Mouse (Mus musculus): ENCODE measurements around the gene Spata32. TPM values are rescaled to one million over a fixed set of nuclear protein-coding genes. Genes with fewer than 3 reads are reported as not detected.
"Not testable (repeated sequence)": the region's sequence is repeated elsewhere in the genome, so short reads cannot be mapped to it uniquely, and the experiment has no call there.

The Spata32 gene
- total RNA-seq, 2 experiments from 2014 or later, result not detected

DNA sequence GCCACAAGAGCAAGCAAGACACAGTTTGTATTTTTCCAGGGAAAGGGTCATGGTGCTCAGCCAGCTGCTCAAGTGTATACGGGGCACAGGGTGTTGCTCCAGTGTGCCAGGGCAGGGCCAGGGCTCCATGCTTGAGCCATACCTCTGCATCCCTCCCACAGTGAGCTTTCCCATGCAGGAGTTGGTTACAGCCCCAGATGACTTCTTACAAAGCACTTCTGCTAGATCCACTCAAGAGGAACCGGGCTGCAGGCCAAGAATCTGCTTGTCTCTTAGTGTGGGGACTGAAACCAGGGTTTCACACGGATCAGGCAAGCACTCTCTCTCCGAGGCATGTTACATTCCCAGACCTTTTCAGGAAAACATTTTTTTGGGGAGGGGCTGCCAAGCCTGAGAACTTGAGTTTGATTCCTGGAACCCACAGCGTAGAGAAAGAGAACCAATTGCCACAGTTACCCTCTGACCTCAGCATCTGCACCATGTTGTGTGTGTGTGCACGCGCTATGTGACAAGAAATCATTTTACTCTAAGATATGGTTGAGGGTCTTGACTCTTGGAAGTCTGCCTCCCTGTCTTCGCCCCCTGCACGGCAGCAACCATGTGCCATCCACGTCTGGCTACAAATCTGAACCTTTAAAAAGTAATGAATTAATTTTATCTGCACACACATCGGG lies 29.4 kb upstream of the Spata32 start:
- intact Hi-C loops (cut with DNase I), result loop anchor here (2.0 kb wide), 1 partner anchor 19 kb away; the partner anchor contains the start of gene Map3k14
- peak; percentile 81 for DNase-seq

DNA sequence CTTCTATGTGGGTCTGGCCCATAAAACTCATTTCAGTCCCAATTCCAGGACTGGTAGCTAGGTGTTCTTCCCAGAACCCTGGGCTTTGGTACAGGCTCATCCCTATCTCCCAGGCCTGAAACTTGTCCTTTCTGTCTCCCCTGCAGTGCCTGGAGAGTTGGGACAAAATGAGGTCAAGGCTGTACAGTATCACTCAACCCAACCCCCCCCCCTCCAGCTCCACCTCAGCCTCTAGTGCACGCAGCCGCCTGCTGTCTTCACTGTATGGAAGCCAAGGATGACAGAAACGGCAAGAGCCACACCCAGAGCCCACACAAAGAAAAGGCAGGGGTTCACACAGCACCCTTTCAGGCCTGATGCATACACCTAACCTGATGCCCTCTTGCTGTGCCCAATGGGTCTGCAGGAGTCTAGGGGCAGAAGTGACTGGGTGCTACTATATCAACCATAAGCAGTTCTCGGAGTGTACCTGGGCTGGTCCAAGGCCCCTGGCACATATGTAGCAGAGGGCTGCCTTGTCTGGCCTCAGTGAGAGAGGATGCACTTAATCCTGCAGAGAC lies 28.6 kb upstream of the Spata32 start:
- DNase-seq, result no peak
- intact Hi-C loops (cut with DNase I), result loop anchor here (2.0 kb wide), 1 partner anchor 20 kb away; the partner anchor contains the start of gene Map3k14

DNA sequence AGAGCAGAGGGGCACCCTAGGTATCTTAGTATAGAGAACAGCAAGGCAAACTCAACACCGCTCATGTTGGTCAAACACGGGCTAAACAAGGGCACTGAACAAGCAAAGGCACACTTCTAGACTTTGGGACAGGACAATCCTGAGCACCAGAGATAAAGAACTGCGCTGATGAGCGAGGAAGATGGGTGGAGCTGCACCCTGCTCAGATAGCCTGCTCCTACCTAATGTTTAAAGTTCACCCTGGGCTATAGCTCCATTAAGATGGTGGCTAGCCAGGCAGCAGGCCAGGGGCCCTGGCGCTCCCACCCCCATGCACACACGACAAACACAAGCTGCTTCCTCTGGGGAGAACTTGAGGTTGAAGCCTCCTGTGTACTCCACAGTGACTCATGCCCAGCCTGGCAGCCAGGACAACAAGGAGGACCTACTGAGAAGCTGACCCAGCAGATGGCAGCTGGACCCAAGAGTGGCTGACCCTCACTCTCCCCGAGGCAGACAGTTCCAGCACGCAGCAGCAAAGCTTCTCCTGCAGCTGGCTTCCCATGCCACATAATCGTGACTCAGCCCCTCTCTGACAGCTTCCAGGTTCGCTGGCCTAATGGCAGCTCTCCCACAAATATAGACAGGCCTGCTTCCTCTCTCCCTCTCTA lies 28.0 kb upstream of the Spata32 start:
- DNase-seq, result peak; percentile 57 to 62
- intact Hi-C loops (cut with DNase I), result loop anchor here (2.0 kb wide), 1 partner anchor 21 kb away; the partner anchor contains the start of gene Map3k14

DNA sequence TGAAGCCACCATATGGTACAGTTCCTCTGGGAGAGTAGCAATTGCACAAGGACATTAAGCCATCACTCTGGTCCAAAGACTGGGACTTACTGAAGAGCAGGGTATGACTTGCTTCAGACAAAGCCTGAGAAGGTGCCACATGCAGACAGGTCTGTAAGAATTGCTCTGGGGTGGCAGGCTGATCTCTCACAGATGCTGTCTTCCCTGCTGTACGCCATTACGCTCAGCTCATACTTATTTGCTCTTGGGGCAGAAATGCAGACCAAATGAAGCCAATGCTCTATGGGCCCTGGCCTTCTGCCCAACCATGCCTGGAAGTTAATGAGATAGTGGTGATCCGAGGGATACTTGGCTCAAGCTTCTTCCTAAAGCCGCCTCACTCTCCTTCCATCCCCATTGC lies 26.6 kb upstream of the Spata32 start:
- intact Hi-C loops (cut with DNase I), result no loop called here
- DNase-seq, result no peak

DNA sequence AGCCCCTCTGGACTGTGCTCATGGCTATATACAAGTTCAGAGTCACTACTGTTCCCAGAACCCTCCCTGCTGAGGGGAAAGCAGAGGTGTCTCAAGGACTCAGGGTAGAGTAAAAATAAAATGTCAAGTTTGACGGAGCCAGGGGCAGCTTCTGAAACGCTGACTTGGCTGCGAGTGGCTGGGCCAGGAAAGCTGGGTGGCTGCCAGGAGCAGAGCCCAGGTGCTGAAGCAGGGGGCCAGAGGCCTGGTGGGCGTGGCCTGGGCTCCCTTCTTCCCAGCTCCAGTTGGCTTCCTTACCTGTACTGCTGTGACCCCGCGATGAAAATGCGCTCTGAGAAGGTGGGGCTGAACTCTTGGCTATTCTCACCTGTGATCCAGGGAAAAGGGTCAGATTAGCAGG lies 22.5 kb upstream of the Spata32 start:
- no peak for DNase-seq

DNA sequence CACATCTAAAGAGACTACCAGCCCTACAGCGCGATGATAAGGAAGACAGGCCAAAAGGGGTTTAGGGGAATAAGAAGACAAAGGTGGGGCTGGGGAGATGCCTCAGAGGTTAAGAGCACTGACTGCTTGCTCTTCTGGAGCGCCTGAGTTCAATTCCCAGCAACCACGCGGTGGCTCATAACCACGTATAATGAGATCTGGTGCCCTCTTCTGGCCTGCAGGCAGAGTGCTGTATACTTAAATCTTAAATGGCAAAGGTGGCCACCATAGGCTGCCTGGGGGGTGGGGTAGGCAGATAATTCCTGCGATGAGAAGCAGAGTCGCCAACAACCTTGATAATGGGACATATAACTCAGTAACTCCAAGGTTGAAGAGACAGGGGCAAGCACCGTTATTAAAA lies 19.5 kb upstream of the Spata32 start:
- no peak for DNase-seq
- intact Hi-C loops (cut with DNase I), result no loop called here

More for the DNA sequence above, 22.5 kb upstream of the Spata32 start:
- intact Hi-C loops (cut with DNase I), result no loop called here

DNA sequence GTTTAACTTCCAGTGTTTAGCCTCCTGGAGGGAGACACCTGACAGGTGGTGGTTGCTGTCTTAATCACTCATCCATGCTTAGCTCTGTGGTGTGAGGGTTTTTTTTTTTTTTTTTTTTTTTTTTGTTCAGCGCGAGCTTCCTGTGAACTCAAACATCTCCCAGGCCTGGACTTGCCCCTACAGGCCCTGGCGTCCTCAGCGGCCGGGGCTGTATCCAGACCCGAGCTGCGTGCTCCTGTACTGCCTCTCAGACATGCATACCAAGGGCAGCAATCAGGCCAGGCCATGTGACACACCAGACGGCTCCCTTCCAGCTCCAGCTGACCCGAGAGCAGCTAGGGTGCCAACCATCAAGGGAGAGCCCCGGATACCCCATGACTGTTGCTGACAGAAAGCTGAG lies 18.7 kb upstream of the Spata32 start:
- intact Hi-C loops (cut with DNase I), result no loop called here
- DNase-seq, result no peak

DNA sequence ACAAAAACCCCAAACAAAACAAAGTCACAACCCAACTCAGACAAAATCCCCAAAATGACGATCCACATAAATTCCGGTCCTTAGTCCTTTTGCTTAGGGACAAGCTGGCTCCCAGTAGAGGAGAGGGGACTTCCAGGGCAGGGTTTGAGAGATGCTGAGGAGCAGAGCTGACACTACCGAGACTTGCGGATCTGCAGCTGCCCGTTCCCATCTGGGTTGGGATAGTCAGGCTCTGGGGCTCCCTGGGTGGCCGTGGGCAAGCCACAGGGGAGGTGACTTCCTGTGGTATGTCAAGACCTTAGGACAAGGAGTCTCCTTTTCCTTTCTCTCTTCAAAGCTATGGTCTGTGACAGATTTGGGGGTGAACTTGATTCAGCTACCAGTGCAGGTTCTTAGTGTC lies 18.2 kb upstream of the Spata32 start:
- intact Hi-C loops (cut with DNase I), result no loop called here
- DNase-seq, result no peak

DNA sequence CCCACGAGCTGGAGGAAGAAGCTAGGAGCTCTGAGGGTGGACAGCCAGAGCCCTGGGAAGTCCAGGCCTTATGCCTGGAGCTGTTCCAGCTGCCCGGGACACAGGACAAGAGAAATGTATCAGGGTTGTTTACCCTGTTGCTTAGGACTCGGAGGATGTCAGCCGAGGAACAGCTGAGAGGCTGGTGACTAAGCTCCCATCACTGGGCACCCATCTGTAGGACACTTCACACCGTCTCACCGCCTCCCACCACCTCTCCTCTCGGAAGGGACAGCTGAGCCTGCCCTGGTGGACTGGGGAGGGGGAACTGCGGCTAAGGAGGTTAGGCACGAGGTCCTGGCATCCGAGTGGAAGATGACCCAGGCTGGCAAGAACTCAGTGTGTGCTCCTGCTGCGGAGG lies 17.5 kb upstream of the Spata32 start:
- no peak for DNase-seq
- intact Hi-C loops (cut with DNase I), result no loop called here

DNA sequence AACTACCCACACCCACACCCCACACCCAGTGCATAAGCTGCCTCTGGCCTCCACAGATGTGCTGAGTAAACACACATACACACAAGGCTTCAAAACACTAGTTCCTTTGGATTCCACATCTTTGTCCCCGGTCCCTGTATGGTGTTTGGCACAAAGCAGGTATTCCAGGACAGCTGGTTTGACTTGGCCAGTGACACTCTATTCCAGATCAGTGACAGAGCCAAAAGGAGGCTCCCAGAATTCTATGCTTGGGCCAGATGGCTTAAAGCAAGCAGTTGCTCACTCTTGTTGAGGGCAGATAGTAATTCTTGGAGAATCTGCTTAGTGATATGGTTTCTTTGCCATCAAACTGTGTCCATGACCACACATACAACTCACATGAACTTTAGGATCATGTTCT lies 16.2 kb upstream of the Spata32 start:
- intact Hi-C loops (cut with DNase I), result no loop called here
- no peak for DNase-seq

DNA sequence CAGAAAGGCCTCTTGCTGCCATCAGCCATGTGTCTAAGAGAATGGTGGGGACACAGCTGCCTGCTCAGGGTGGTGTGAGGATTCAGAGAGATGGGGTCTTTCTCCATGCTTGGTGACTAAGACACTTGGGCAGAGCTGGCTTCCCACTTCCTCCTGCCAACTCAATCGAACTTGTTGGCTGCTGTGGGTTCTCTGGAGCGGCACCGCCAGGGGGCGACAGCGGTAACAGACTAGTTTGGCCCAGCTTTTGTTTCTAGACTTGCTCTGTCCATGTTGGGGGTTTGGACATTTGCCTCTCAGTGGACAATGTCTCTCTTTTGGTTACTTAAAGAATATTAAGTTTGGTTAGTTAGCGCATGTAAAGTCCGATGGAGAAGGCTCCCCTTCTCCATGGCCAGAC lies 14.7 kb upstream of the Spata32 start:
- peak; percentile 84 to 92 for DNase-seq
- intact Hi-C loops (cut with DNase I), result loop anchor here (1.0 to 2.0 kb wide), 3 partner anchors 39 to 92 kb away; no protein-coding TSS in a partner anchor

DNA sequence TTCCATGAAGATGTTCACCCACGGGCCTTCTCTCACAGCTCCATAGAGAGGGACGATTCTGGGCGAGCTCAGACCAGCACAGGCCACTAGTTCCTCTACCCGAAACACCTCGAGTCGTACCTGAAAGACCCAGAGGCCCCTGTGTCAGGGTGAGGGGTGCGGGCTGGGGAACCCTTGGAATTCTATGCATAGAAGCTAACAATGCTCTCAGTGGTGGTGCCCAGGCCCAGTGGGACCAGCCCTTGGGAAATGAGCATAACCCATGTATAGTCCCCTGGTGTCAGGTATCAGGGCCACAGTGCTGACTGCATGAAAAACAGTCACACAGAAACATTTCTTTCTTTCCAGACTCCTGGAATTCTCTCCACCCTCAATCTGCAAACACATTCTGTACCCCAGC lies 13.1 kb upstream of the Spata32 start:
- no peak for DNase-seq
- intact Hi-C loops (cut with DNase I), result no loop called here

DNA sequence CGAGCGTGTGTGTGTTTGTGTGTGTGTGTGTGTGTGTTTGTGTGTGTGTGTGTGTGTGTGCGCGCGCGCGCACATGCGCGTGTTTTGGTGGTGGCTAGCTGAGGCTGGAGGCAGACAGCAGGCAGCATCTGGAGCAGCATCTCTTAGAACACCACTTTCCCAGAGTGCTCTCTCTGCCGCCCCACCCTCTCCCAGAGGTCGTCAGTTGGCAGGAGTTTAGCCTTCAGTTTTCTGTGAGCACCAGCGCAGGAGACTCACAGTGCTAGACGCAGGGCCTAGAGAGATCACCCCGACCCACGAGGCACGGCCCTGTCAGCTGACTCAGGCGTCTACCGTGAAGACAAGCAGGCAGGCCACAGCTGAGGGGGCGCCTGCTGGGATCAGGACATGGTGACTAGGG lies 12.4 kb upstream of the Spata32 start:
- DNase-seq, result peak in 1 of 2 experiments; percentile 43
- intact Hi-C loops (cut with DNase I), result no loop called here

DNA sequence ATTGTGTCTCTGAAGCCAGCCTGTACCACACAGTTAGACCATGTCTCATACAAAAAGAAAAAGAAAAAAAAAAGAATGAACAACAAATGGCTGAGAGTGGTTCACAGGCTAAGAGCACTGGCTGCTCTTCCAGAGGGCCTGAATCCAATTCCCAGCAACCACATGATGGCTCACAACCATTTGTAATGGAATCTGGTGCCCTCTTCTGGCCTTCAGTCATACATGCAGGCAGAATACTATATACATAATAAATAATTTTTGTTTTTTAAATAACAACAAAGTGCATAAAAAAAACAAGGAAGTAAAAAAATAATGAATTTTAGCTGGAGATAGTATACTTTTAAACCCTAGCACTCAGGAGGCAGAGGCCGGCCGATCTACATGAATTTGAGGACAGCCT lies 11.4 kb upstream of the Spata32 start:
- DNase-seq, result no peak
- intact Hi-C loops (cut with DNase I), result loop anchor here (5.0 kb wide), 1 partner anchor 42 kb away; no protein-coding TSS in a partner anchor

DNA sequence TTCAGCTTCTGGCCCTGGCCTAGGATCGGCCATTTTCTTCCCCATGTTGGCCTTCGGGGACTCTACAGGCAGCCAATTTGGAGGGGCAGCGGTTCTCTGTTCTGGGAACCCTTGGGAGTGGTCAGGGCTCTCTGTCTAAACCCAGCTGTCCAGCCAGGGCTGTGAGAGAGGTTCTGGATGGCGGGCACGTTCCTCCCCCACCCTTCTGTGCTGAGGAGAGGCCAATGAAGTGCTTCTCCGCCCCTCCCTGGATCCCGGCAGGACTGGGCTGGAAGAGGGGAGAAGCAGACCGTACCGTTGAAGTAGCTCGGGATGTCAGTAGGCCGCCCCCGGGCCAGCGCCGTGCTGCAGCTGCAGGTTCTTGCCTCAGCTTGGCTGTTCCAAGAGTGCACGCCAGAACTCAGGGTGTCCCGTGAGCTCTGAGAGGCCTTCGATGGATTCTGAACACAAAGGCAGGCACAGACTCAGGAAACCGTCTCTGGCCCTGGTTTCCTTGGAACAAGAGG lies 5.8 kb upstream of the Spata32 start:
- DNase-seq, result peak; percentile 47 to 52
- intact Hi-C loops (cut with DNase I), result no loop called here

DNA sequence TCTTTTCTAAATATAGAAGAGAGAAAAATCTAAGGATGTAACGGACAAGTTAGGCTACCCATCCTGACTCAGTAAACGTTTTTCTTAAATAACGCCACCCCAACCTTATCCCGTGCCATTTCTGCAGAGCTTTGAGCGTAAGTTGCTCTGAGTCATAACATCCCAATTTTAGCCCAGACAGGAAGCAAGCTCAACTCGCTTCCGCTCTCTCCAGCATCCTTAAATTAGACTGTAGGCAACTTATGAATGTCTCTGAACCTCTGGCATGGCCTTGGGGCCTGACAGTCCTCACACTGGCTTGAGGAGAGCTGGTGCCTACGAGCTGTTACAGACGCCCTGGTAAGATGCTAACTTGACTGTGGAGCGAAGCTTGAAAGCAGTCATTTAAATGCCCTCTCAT lies 5.2 kb upstream of the Spata32 start:
- intact Hi-C loops (cut with DNase I), result no loop called here
- DNase-seq, result peak in 1 of 2 experiments; percentile 49

DNA sequence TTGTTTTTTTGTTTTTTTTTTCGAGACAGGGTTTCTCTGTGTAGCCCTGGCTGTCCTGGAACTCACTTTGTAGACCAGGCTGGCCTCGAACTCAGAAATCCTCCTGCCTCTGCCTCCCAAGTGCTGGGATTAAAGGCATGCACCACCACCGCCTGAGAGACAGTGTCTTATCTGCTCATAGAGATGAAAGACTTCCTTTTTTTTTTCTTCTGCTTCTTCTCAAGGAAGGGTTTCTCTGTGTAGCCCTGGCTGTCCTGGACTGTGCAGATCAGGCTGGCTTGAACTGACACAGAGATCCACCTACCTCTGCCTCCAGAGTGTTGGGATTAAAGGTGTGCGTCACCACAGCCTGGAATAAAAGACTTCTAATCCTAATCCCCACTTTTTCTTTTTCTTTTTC lies 4.5 kb upstream of the Spata32 start:
- intact Hi-C loops (cut with DNase I); DNase-seq: not testable (repeated sequence)

DNA sequence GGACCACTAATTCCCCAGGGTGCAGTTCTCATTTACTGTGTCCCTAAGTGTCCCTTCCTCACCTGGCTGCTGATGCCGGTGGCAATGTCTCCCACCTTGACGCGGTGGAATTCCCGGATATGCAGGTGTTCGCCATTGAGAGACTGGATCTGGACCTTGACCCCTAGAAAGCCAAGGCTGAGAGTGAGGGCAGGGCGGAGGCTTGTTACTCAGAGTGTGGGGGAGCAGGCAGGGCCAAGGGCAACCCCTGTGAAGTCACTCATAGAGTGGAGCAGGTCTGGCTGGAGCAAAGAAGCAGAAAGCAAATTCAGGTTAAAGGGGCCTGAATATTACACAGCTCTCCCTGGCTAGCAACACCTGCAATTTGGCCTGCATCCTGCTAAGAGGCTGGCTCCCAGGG lies 3.2 kb upstream of the Spata32 start:
- intact Hi-C loops (cut with DNase I), result no loop called here
- no peak for DNase-seq

DNA sequence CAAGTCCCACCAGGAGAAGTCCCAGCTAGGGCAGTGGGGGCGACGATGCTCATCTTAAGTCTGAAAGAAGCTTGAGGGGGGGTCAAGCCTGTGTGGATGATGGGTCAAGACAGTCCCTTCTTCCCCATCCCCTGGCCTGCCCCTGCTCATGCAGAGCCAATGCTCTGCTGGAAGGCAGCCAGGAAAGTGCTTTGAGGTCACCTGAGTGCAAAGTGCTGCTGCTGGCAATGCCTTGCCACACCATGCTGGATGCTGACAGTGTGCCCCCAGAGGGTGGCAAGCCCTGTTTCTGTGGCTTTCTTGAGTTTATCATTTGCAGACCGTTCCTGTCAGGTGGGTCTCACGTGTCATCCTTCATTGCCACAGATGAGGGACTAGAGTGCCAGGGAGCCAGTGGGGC lies 1.8 kb upstream of the Spata32 start:
- DNase-seq, result no peak
- intact Hi-C loops (cut with DNase I), result no loop called here

DNA sequence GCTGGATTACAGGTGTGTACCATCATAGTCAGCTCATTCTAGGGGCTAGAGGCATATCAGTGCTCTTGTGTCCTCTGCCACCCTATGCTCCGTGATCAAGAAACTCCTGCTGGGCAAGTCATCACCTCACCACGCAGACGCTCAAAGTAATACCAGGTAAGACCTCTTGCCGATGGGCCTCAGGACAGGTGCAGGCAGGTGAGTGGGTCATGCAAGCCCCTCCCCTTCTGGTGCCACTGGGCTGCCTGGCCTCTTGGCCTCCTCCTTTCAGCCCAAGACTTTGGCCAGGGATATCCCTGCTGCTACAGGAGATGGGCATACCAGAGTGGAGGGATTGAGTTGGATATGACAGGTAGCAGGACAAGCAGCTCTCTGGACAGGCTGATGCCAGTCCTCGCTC lies 1.0 kb upstream of the Spata32 start:
- intact Hi-C loops (cut with DNase I), result no loop called here
- DNase-seq, result no peak

DNA sequence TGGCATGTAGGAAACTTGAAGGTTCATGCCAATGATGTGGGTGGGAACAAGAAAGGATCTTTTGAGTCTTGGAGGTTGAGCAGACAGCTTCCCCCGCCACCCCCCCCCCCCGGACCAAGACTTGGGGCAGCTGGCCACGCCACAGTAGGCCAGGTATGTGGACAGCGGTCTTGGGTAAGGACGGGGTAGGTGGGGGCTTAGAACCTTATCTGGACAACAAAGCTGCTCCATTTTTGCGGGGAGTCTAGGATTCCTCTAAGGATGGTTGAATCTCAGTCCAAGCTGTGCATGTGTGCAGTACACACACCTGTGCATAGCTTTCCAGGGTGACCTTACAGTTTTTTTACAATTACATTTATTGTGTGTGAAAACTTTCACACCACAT lies 277 bp upstream of the Spata32 start:
- intact Hi-C loops (cut with DNase I), result no loop called here
- no peak for DNase-seq

DNA sequence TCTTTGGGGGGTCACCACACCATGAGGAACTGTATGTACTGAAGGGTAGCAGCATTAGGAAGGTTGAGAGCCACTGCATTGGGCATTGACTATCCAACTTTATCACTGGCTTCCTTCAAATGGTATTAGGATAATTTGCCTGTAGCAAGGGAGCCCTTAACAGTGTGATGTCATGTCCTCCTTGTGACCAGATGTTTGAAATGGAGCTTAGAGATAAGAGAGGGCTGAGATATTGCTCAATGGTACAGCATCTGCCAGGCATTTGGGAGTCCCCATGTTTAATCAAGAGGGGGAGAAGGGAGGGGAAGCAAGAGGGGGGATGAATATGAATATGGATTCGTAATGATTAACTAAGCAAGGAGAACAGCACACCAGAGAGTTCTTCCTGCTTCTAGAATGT lies 2.9 kb downstream of the Spata32 start:
- DNase-seq, result no peak
- intact Hi-C loops (cut with DNase I), result no loop called here
